In genomic region chr16:18798841-18799240, GRCm38 (mm10) we compare ENCODE assay signal across 1 mouse cellular context.
TF ChIP-seq lines count a peak whose summit lies in the region.

No protein-coding gene starts in this region.

TF ChIP-seq in MEL, 35 proteins besides CTCF, POLR2A, EP300 and RAD21:
- peak; percentile 37 for TF ChIP-seq SMC3 (IDR thresholded peaks at IDR 0.05; ENCODE audit: low read depth, low read length)
- no peak for TF ChIP-seq KAT2A (conservative IDR thresholded peaks at IDR 0.05; ENCODE audit: low read depth, low read length)
